Mouse (Mus musculus): Measurements from ENCODE around the gene Tspan18.

Tspan18 gene

GRCm38 (mm10) chr2:93160467-93161035 is 173.8 kb downstream of the Tspan18 start:
- DNase-seq (ENCODE audit: low read depth): no peak

- DNase-seq (ENCODE audit: low read depth): no peak
These were observed 179.7 kb downstream of the Tspan18 start for GRCm38 (mm10) chr2:93154486-93155032.

- no peak for DNase-seq (ENCODE audit: low read depth)
These were observed 180.5 kb downstream of the Tspan18 start for GRCm38 (mm10) chr2:93153833-93154232.

DNA sequence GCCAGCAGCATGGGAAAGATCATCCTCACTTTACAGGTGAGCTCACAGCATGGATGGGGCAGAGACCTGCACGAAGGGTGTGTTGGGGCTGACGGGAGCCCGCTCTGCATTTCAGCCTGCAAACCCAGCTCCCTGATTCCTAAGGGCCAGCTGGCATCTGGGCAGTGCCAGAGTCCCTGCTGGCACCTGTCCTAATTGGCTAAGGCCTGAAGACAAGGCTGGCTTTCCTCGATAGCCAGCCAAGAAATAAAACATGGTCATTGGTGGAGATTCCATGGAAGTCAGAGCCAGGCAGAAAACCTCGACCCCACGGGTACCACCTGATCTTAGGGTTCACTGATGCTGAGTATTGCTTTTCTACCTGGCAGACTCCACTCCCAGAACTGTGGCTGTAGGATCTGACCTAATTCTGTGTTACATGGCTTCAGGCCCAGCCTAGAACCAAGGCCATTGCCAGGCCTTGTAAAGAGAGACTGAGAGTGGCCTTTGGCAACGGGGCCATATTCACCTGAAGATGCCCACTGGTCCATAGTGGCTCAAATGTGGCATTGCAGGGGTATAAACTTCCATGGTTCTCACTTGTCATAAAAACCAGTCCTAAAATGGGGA is 181.3 kb downstream of the Tspan18 start:
- no peak for DNase-seq (ENCODE audit: low read depth)

GRCm38 (mm10) chr2:93152191-93152601 is 182.1 kb downstream of the Tspan18 start:
- no peak for DNase-seq (ENCODE audit: low read depth)
